Mouse (Mus musculus) cerebellum, postnatal 14 days (tissue): ENCODE results near the gene Zfp607b.

ENCODE experiments used
- DNase-seq, 2 experiments: peaks; one replicate each; pipeline ENCODE4 v3.0.0; 2021; ENCODE audit warnings: mixed read lengths in 2 of 2

The Zfp607b gene

DNA sequence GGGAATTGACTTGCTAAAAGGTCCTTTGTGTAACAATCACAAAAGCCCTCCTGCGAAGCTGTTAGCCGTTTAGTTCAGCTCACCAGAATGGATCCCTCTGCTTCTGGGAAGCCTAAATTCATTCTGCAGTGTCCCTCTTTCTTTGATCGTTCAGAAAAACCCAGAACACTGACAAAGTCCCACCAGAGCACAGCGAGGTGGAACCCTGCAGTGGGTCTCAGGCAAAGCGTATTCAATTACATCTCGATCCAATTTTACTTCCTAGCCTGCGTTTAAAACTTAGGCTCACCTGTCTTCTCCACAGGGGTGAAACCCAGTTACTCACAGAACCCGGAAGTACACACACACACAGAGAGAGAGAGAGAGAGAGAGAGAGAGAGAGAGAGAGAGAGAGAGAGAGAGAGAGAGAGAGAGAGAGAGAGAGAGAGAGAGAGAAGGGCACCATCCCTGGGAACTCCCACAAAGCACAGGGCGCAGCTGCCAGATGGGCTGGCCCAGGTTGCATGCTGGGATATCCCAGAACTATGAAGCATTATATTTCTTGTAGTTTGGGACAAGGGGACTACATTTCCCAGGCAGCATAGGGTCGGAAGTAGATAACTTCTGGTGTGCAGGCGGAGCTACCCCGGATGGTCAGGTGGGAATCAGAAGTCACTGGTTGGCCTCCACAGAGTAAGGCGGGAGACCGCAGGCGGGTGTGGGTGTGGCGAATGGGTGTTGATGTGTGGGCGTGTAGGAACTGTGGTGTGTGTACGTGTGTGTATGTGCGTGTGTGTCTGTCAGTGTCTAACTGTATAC lies at the start of gene Zfp607b:
Gene Zfp607b (plus strand): TSS at position 526 of the 798 bp plus-strand sequence.
- peak; percentile 89 for DNase-seq

DNA sequence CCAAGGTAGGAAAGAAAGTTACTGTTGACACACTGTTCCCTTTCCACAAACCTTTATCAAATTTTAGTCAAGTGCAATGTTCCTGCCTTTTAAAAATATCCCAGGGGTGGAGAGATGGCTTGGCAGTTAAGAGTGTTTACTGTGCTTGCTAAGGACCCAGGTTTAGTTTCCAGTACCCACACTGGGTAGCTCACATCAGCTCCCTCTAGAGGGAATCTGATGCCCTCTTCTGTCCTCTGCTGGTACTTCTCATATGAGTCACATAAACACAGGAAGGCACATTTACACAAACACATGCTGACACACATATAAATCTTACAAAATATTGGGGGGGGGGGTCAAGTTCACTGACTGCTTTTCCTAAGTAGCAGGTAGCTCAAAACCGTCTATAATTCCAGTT lies 44.7 kb upstream of the Zfp607b start:
- no peak for DNase-seq

DNA sequence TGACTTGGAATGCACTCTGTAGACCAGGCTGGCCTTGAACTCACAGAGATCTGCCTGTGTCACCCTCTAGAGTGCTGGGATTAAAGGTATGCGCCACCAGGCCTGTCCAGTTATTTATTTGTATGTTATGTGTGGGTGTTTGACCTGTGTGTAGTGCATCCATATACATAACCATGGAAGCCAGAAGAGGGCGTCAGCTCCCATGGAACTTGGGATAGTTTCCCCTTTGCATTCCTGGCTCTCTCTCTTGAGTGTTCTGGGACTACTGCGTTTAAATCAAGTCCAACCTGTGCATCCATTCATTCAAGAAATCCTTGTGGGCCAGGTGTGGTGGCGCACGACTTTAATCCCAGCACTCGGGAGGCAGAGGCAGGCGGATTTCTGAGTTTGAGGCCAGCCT lies 42.6 kb upstream of the Zfp607b start:
- DNase-seq = no peak

DNA sequence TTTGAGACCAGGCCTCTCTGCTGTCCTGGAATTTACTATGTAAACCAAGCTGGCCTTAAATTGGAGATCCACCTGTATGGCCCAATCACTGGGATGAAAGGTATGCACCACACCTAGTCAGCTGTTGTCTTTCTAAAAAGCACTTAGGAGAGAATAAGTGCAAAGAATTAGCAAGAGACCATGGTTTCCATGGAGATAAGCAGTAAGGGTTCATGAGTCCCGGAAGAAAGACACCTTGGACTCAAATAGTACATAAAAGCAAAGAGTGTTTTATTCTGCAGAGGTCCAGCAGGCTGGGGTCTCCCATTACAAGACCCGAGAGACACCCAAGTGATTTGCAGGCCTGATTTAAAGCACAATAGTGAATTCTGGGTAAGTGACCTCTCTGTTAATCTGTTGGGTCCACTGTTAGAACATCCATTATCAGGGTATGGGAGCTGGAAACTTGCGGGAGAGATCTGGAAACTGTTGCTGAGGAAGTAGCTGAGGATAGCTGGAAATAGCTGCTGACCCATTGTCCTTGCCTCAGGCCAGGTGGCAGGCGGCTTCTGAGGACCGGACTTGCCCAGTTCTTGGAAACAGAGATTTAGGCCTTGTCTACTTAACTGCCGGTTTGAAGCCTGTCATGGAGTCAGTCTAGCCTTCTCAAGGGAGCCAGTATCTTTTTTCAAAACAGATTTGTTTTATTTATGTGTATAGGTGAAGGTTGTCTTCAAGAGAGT lies 41.7 kb upstream of the Zfp607b start:
- no peak for DNase-seq

DNA sequence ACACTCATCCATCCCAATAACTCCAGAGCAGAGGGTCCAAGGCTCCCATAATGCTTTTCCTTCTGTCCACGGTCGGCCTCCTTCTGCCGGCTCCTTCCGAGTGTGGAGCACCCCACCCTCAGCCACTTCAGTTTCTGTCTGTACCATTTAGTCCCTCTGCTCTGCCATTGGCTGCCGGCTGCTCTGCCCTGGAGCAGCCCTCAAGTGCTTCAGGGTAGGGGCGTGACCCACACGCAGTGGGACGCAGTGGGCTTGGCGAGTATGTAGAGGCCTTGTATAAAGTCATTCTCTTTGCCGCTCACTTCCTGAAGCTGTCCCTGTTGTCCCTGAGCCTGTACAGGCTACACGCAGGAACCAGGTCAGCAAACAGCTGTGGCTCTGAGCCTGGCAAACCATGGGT lies 39.4 kb upstream of the Zfp607b start:
- no peak for DNase-seq

DNA sequence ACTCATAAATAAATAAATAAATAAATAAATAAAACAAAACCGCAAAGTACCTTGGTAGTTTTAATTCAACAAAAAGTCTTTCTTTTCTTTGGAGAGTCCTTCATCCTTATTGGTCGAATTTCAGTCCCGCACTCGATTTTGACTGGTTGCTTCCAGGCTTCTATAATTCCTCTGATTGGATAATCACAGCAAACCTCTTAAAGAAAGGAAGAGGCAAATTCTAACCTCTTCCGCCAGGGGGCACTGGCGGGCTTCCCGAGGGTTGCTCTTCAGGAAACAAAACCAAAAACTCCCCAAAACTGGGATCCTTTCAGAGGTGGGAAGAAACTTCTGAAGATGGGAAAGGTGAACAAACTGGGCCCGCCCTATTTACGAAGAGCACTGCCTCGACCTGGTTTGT lies 38.2 kb upstream of the Zfp607b start:
- DNase-seq = peak; percentile 87 to 93

DNA sequence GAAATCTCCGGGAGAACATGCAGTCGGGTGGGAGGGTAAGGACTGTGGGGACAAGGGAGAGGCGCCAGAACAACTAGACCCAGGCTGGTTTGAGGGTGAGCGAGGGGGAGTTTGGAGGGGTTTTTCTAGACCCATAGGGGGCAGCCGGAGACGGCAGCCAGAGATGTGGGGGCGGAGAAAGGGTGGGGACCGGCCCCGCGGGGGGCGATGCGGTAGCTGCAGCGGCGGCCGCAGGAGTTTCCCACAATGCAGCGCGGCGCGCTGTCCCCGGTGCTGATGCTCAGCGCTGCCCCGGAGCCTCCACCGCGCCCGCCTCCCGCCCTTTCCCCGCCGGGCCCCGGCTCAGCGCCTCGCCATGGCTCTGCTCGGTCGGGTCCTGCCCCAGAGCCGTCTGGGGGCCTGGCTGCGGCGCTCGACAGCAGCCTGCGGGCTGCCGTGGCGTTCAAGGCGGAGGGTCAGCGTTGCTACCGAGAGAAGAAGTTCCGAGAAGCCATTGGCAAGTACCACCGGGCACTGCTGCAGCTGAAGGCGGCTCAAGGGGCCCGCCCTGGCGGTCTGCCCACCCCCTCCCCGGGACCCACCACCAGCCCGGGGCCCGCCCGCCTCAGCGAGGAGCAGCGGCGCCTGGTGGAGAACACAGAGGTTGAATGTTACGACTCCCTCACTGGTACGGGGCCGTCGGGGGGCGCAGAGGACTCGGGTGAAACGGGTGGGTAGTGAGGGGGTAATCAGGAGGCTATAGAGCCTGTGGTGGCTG lies 35.3 kb upstream of the Zfp607b start, which contains the start of gene Ttc9b:
Gene Ttc9b (plus strand): TSS at position 235 of the 757 bp plus-strand sequence.
- DNase-seq = peak; percentile 89 to 91

DNA sequence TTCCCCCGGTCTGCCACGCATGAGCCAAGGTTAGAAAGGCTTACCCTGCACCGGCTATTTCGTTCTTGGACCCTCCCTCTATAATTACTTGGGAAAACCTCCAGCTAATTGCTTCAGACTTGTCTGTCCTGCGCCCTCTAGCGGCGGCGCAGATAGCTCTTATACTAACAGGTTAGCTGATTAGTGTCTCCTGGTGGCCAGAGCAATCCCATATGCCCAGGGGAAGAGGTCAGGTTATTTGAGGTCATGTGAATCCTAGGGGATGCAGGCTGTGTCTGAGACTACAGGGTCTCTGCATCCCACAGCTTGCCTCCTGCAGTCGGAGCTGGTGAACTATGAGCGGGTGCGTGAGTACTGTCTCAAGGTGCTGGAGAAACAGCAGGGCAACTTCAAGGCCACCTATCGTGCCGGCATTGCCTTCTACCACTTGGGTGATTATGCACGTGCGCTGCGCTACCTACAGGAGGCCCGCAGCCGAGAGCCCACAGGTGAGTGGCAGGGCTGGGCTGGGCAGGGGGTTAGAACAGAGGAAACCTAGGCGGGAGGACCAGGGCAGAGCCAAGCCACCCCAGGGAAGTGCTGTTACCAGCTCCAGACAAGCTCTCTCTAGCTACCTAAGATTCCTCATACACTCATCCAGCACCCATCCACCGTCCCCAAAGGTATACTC lies 34.4 kb upstream of the Zfp607b start:
- DNase-seq = peak; percentile 71 to 84

DNA sequence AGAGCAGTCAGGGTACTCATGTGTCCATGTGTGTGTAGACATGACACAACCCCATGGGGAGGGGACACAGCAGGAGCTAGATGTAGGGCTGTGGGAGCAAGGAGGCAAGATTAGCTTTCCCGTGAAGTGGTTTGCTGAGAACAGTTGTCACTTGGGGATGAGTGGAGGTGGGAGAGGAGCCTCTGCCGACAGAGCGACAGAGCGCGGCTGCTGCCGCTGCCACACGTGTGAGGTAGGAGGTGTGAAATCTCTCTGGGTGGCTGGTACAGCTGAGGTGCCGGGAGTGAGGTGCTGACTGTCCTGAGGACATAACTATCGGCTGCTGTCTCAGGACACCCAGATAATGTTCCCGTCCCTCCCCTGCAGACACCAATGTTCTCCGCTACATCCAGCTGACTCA lies 33.6 kb upstream of the Zfp607b start:
- no peak for DNase-seq

DNA sequence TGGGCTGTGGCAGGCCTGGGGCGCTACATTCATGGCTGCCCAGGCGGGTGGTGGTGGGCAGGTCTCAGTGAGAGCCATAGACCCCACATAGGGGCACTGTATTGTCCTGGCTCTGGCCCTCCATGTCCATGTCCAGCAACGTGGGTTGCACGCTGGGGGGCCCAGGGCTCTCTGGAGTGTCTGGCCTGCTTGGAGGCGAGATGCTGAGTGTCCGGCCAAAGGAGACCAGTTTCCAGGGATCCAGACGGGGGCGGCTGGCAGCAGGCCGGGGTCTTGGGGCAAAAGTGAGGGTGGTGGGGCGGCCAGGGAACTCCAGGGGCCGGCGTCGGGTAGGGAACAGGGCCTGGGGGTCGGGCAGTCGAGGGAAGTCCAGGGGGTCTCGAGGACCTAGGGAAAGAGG lies 32.5 kb upstream of the Zfp607b start:
- DNase-seq = no peak

DNA sequence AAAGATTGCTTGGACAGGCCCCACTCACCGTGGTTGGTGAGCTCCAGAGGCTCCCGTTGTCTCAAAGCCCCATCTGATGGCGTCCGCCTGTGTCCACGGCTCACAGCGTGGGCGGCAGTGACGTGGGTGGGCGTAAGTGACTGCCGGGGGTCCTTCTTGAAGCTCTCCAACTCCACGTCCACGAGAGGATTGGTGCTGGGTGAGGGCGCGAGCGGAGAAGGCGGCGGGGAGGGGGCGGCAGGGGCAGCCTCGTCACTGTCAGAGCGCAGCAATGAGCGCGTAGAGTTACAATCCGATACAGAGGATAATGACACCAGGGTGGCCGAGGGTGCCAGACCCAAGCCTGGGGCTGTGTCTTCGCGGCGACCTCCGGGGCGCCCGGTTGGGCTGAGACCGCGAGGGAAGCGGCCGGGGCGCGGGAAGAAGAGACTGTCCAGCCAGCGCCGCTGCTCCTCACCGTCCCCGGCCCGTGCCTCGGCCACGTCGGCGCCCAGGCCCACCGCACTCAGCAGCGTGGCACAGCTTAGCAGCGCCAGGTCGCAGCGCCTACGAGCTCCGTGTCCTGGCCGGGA lies 31.2 kb upstream of the Zfp607b start:
- no peak for DNase-seq

DNA sequence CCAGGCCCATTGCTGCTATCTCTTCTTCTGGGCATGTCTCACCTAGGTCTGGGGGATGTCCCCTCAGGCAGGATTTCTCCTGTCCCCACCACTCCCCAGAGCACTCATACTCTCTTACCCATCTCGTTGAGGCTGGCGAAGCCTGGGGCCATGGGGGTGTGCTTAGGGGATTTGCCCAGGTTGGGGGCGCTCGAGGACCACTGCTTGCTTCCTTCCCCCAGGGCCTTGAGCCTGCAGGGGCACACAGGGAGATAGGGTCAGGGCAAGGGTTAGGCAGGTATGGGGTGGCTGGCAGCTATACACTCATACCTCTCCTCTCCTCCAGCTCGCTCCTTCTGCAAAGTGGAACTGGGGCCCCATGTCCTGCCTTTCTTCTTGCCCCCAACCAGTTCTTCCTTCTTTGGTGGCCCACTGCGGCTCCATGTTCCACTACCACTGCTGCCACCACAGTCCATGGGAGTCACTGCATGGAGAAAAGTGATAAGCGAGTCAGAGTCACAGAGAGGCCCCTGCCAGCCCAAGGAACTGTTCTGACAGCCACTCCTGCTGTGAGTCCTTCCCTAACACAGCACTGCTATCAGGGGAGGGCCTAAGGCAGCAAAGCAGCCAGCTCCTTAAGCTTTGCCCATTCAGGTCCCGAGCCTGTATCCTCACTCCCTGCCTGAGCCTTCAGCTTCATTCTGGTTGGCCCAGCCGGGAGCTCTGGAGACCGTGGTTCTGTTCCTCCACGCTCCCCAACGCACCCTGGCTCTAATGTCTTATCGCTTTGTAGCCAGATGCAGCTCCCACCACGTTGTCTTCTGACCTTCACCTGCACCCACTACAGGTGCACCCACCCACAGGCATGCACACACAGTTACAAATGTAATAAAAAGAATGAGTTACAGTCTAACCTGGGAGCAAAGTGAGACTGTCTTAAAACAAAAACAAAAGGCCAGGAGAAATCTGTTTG lies 30.2 kb upstream of the Zfp607b start:
- DNase-seq = no peak

DNA sequence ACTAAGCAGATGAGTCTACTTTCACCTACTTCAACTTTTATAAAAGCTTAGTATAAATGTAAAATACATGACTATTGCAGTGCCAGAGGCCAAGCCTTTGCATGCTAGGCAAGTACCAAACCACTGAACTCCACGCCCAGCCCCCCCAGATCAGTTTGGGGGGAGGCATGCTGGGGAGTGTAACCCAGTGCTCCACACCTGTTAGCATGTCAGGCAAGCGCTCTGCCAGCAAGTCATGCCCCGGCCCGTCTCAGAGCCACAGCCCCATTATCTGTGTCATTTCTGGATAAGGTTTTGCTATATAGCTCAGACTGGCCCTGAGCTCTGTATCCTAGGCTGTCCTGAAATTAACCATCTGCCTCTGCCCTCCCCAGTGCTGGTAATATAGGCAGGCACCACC lies 27.1 kb upstream of the Zfp607b start:
- no peak for DNase-seq

DNA sequence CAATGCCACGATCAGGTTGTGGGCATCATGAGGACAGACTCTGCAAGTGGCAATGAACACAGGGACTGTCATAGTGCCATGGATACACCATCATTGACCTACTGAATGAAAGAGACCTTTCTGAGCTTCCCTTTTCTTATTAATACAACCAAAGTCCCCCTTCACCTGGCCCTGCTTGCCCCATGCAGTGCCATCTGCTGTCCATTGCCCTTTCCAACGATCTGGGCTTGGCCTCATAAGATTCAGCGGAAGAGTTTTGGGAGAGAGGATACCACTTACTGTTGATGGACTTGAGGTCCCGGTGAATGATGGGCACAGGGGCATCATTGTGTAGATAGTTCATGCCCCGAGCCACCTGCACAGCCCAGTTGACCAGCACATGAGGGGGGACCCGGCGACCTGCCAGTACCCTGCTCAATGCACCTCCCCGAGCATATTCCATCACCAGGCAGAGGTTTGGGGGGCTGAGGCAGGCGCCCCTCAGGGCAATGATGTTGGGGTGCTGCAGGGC lies 16.0 kb upstream of the Zfp607b start:
- no peak for DNase-seq

DNA sequence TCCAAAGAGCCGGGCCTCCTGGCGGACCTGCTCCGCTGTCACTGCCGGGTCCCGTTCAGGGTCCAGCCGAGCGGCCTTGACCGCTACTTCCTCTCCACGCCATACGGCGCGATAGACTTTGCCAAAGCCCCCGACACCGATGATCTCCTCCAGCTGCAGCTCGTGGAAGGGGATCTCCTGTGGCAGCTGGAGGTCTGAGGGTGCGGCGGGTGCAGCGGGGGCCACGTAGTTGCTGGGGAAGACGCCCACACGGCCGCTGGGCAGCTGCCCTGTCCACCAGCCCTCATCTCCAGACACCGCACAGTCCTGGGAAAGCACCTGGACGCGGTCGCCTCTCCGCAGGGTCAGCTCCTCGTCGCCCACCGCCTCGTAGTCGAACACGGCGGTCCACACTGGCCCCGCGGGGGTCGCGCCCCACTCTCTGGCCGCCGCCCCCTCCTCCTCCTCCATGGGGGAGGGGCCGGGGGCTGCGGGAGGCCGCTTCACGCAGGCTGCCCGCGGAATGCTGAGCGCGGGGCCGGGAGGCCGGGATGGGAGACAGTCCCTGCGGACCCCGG lies 15.5 kb upstream of the Zfp607b start:
- DNase-seq = peak; percentile 69 to 72

DNA sequence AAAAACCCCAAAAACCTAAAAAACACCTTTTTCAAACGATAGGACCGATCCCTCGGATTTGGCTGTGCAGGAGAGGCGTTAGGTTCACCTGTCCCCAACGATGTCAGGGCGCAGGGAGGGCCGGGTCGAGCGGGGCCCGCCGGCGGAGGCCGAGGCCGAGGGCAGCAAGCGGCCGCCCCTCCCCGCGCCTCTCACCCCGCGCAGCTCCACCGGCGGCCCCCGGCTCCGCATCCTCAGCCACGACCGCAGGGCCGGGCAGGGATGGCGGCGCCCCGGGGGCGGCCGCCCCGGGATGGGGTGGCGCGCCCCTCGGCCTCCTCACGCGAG lies 15.0 kb upstream of the Zfp607b start:
- DNase-seq = no peak

DNA sequence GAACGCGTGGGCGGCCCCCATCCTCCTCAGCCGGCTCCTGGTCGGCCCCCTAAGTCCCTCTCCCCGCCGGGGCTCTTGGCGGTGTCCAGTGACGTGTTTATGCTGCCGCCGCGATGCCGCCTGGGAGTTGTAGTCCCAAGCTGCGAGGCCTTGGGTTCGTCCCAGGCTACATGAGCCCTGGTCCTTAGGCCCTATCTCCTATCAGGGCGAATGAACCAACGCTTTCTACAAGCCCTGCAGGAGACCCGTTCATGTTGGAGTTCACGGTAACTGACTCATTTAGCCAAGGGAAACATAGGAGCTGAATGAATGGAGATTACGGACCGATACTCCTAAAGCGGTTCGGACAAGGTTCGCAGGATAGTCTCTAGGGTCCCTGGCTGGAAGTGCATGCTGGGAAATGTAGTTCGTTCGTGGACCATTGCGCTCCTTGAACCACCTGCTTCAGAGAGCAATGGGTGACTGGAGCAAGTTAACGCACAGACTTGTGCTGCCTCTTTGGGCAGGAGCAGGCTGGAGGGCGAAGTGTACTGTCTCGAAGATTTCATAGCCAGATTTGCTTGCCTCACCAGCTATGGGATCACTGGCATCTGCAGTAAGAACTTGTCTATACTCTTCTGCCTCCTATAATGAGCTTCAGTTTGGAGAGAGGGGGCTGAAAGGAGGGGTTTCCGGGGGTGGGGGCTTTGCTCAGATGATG lies 14.5 kb upstream of the Zfp607b start, which contains the start of gene Map3k10:
Gene Map3k10 (minus strand): TSS at position 77 of the 700 bp plus-strand sequence.
- peak; percentile 94 to 98 for DNase-seq

DNA sequence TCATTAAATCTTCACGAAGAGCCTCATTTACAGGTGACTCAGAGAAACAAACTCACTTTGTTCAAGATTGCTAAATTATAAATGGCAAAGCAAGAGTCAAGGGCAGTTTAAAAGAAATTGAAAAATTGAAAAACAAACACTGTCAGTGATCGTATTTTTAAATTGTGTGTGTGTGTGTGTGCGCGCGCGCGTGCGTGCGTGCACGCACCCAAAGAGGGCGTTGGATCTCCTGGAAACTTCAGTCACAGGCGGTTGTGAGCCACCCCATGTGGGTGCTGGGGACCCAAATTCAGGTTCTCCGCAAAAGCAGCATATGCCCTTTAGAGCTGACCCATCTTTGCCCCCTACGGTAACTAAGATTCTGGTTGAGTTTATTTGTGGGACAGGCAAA lies 13.9 kb upstream of the Zfp607b start:
- DNase-seq = no peak

DNA sequence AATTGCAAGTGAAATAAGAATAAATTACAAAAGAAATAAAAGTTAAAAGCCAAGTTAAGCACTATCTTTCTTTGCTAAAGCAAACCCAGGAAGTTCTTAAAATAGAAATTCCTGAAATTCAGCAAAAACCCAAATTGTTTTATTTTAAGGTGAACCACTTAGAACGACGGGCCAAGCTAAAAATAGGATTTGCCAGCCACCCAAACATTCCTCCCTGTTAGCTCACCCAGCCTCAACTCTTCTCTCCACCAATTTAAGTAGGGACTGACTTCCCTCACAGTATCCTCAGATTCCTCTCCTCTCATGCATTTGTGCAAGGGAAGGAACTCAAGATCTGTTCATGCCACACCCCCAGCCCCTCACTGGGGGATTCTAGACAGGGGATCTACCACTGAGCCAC lies 5.9 kb upstream of the Zfp607b start:
- no peak for DNase-seq

DNA sequence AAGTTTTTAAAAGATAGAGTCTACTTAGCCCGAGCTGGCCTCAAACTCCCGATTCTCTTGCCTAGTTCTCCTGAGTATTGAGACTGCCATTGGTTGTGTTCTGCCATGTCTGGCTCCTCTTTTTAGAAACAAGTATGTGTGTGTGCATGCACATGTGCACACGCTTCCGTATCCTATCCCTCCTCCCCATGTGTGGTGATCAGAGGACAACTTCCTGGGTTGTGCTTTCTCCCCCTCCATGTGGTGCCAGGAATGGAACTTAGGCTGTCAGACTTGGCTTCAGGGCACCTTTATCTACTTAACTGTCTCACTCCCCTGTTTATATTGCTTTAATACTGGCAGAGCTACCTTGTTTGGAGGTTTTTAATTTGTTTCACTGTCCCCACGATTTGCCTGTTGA lies 3.9 kb upstream of the Zfp607b start:
- no peak for DNase-seq
